Mouse (Mus musculus) c-Kit-positive CD71-positive TER-119-negative erythroid progenitor cells, embryonic 14.5 days (primary cell): ENCODE results near the gene Krt20.
A peak's percentile ranks its signal among the peaks of the same experiment; 100 is the strongest.

Experiments used
- DNase-seq: peaks from one replicate; pipeline ENCODE4 v3.0.0-alpha.2; 2013; ENCODE audit warnings: low read depth

Gene Krt20

GRCm38 (mm10) chr11:99413247-99413646 is 24.7 kb downstream of the Krt20 start:
- DNase-seq = peak; percentile 19

GRCm38 (mm10) chr11:99406186-99406585 is 31.8 kb downstream of the Krt20 start:
- no peak for DNase-seq

GRCm38 (mm10) chr11:99399956-99400549 is 37.9 kb downstream of the Krt20 start:
- DNase-seq = no peak

GRCm38 (mm10) chr11:99398832-99399231 is 39.1 kb downstream of the Krt20 start:
- no peak for DNase-seq

- DNase-seq = no peak
Measured at GRCm38 (mm10) chr11:99398084-99398483, 39.9 kb downstream of the Krt20 start.

DNA sequence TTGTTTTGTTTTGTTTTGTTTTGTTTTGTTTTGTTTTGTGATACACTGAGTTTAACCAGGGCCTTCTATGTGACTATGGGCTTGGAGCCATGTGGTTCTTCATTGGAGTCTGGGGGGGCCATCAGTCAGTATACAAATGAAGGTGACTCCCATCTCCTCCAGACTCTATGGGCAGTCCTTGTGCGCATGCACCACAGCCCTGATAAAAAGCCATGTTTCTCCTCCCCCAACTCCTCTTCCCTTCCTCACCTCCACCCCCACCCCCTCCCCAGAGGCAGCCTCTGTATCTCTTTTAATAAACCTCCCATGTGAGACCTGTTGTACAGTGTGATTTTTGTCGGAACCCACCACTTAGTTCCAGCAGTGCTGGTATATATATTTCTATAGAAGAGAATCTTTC is 41.3 kb downstream of the Krt20 start:
- no peak for DNase-seq

- DNase-seq = no peak
Measured at GRCm38 (mm10) chr11:99396034-99396433, 41.9 kb downstream of the Krt20 start.

- no peak for DNase-seq
Measured at GRCm38 (mm10) chr11:99392492-99392891, 45.5 kb downstream of the Krt20 start.

GRCm38 (mm10) chr11:99391375-99391774 is 46.6 kb downstream of the Krt20 start:
- DNase-seq = no peak

DNA sequence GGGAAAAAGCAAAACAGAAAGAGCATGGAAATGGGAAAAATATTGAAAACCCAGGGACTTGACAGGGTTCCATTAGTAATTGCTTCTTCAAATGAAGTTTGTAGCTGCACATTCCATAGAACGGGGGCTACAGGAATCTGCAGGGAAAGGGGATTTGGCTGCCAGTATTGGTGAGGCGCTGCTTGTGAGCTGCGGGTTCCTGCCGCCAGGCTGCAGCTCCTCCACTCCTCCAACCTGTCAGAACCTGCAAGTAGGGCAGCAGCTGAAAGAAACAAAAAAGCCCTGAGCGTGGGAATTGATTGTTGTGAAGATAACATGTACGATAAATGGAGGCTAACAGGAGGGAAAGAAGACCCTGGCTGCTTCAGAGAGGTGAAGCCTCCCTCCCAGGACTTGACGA is 47.1 kb downstream of the Krt20 start:
- no peak for DNase-seq

DNA sequence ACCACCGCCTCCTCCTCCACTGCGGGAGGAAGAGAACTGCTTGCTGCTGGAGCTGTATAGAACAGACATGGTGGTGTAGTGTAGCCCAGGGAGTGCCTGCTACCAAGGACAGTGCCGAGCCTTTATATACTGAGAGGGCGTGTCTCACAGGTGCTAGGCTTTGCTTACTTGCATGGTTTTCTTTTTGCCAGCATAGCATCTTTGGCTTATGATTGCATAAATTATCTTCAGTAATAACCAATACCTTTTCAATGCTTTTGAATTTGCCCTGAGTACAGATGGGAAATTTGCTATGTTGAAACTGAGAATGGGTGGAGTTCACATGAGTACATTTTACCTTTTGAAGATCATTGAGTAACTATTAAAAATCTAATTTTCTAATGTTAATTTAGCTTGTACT is 48.7 kb downstream of the Krt20 start, which contains the start of gene Krt10:
Gene Krt10, minus strand, starts transcription at position 101 of the 400 bp plus-strand sequence.
- no peak for DNase-seq

GRCm38 (mm10) chr11:99388661-99389060 is 49.3 kb downstream of the Krt20 start:
- no peak for DNase-seq

- DNase-seq = peak; percentile 48
Measured at GRCm38 (mm10) chr11:99385813-99386721, 51.9 kb downstream of the Krt20 start.

- peak; percentile 61 for DNase-seq
Measured at GRCm38 (mm10) chr11:99379568-99379967, 58.4 kb downstream of the Krt20 start.
